ENCODE assay signal across 15 mouse cellular contexts in genomic region chr13:106813087-106813486, GRCm38 (mm10).
DNase-seq lines count a peak whose midpoint lies in the region; ATAC-seq and TF ChIP-seq lines count a peak whose summit lies in the region.
"Had no signal": no experiment of that assay in that cellular context is flagged by ENCODE, and none has a peak within 500 bp of the region (broad histone marks: within the 10 kb centered on the region; RNA-seq: fewer than 3 reads in every experiment).

No protein-coding gene starts in this region.

- TF ChIP-seq POLR2A in bone marrow macrophage, adult 2 months (IDR thresholded peaks at IDR 0.05; ENCODE audit: borderline replicate concordance, low read depth, low read length) = no peak

- 0 out of 2 replicates have a peak, but pooled peaks have one; percentile 37 for ATAC-seq in midbrain, embryonic 13.5 days
- no peak for ATAC-seq in midbrain, embryonic 15.5 days (replicated peaks)
- ATAC-seq in hindbrain, postnatal 0 days = peak; percentile 58; the same call in 1 of the 2 replicates
- ATAC-seq: forebrain, embryonic 15.5 days had no signal

- no peak overlapping the region for H3K4me2 ChIP-seq in midbrain, embryonic 13.5 days (replicated peaks)
- H3K4me2 ChIP-seq in midbrain, embryonic 15.5 days = no peak overlapping the region
- no peak overlapping the region for H3K4me2 ChIP-seq in hindbrain, postnatal 0 days (ENCODE audit: low read depth, low read length)
- H3K4me2 ChIP-seq: embryonic facial prominence, embryonic 12.5 days; forebrain, embryonic 15.5 days; heart, embryonic 12.5 days; limb, embryonic 15.5 days had no signal

- no peak overlapping the region for H3K9ac ChIP-seq in midbrain, embryonic 13.5 days (replicated peaks)
- H3K9ac ChIP-seq in midbrain, embryonic 15.5 days = no peak overlapping the region
- no peak overlapping the region for H3K9ac ChIP-seq in hindbrain, postnatal 0 days (replicated peaks; ENCODE audit: low read length)
- H3K9ac ChIP-seq: embryonic facial prominence, embryonic 12.5 days; forebrain, embryonic 15.5 days; heart, embryonic 12.5 days; limb, embryonic 15.5 days had no signal

- H3K27ac ChIP-seq in midbrain, embryonic 13.5 days = no peak overlapping the region
- H3K27ac ChIP-seq in midbrain, embryonic 15.5 days = no peak overlapping the region
- H3K27ac ChIP-seq in bone marrow macrophage, adult 2 months (ENCODE audit: insufficient read depth, low read depth, low read length) = peak overlapping the region; percentile 84
- no peak overlapping the region for H3K27ac ChIP-seq in hindbrain, postnatal 0 days
- H3K27ac ChIP-seq: embryonic facial prominence, embryonic 12.5 days; forebrain, embryonic 15.5 days; limb, embryonic 15.5 days had no signal

- 78% methylated on average over 9 of the region's 9 CpGs for WGBS in midbrain, embryonic 13.5 days
- 85% methylated on average over 9 of the region's 9 CpGs for WGBS in midbrain, embryonic 15.5 days
- 62% methylated on average over 9 of the region's 9 CpGs for WGBS in hindbrain, postnatal 0 days

- DNase-seq in hindbrain, postnatal 0 days (ENCODE audit: low spot score) = peak; percentile 31
- DNase-seq in retina, postnatal 1 day = peak; percentile 76
- no peak for DNase-seq in adrenal gland, adult 8-10 months
- DNase-seq in embryo, embryonic 10 days (ENCODE audit: low spot score) = no peak
- DNase-seq: cerebellum, adult 18-20 months; kidney, adult 11 months; layer of hippocampus, postnatal 36 days had no signal

- peaks cover 3% of the 10 kb centered on the region; the same call in 1 of the 2 replicates for H3K4me1 ChIP-seq in midbrain, embryonic 13.5 days (replicated peaks)
- H3K4me1 ChIP-seq in midbrain, embryonic 15.5 days = no peaks in the 10 kb centered on the region
- peaks cover 25% of the 10 kb centered on the region for H3K4me1 ChIP-seq in bone marrow macrophage, adult 2 months (ENCODE audit: control insufficient read depth, insufficient read depth, low read length)
- H3K4me1 ChIP-seq in hindbrain, postnatal 0 days (ENCODE audit: insufficient read depth, low read length) = no peaks in the 10 kb centered on the region
- H3K4me1 ChIP-seq: embryonic facial prominence, embryonic 12.5 days; forebrain, embryonic 15.5 days; heart, embryonic 12.5 days; limb, embryonic 15.5 days had no signal

- no peaks in the 10 kb centered on the region for H3K27me3 ChIP-seq in midbrain, embryonic 13.5 days
- no peaks in the 10 kb centered on the region for H3K27me3 ChIP-seq in midbrain, embryonic 15.5 days (replicated peaks)
- no peaks in the 10 kb centered on the region for H3K27me3 ChIP-seq in hindbrain, postnatal 0 days (ENCODE audit: insufficient read depth, low read length)
- H3K27me3 ChIP-seq: embryonic facial prominence, embryonic 12.5 days; forebrain, embryonic 15.5 days; heart, embryonic 12.5 days; limb, embryonic 15.5 days had no signal

- TF ChIP-seq CTCF in bone marrow macrophage, adult 2 months (IDR thresholded peaks at IDR 0.05; ENCODE audit: low read depth, low read length) = no peak
- TF ChIP-seq CTCF in hindbrain, postnatal 0 days (IDR thresholded peaks at IDR 0.05; ENCODE audit: low read depth) = no peak

- H3K36me3 ChIP-seq in midbrain, embryonic 13.5 days = peaks cover 23% of the 10 kb centered on the region
- no peaks in the 10 kb centered on the region for H3K36me3 ChIP-seq in midbrain, embryonic 15.5 days (replicated peaks)
- no peaks in the 10 kb centered on the region; the same call in 1 of the 2 replicates for H3K36me3 ChIP-seq in hindbrain, postnatal 0 days (ENCODE audit: insufficient read depth, low read length)

- H3K4me3 ChIP-seq in midbrain, embryonic 13.5 days (replicated peaks) = no peak overlapping the region
- no peak overlapping the region for H3K4me3 ChIP-seq in midbrain, embryonic 15.5 days
- peak overlapping the region; percentile 45 for H3K4me3 ChIP-seq in bone marrow macrophage, adult 2 months (ENCODE audit: insufficient read depth, low read length)
- H3K4me3 ChIP-seq in hindbrain, postnatal 0 days (ENCODE audit: low read length) = no peak overlapping the region
- H3K4me3 ChIP-seq: embryonic facial prominence, embryonic 12.5 days; forebrain, embryonic 15.5 days; heart, embryonic 12.5 days; limb, embryonic 15.5 days had no signal

- H3K9me3 ChIP-seq in midbrain, embryonic 13.5 days = no peaks in the 10 kb centered on the region
- no peaks in the 10 kb centered on the region for H3K9me3 ChIP-seq in midbrain, embryonic 15.5 days
- H3K9me3 ChIP-seq in hindbrain, postnatal 0 days (ENCODE audit: low read length) = no peaks in the 10 kb centered on the region
- H3K9me3 ChIP-seq: embryonic facial prominence, embryonic 12.5 days; forebrain, embryonic 15.5 days; G1E; heart, embryonic 12.5 days; limb, embryonic 15.5 days had no signal

Comparison
In these comparisons a context has a peak if more than half of its experiments do, and no peak if none do; other contexts are left out.
1. DNase-seq: peak in hindbrain, postnatal 0 days (single experiment) and retina, postnatal 1 day (single experiment); none in adrenal gland, adult 8-10 months (single experiment) and embryo, embryonic 10 days (single experiment).